Mouse (Mus musculus): ENCODE results near the gene As3mt.

GRCm38 (mm10) chr19:46735241-46735640, 28.0 kb downstream of the As3mt start:
- TF ChIP-seq GATA1 (IDR thresholded peaks at IDR 0.05; ENCODE audit: low read length): no peak
- TF ChIP-seq TAL1 (IDR thresholded peaks at IDR 0.05; ENCODE audit: low read length): no peak

All from erythroblast, embryonic 14.5 days (primary cell).